Mouse (Mus musculus) heart, adult 2 months (tissue): Measurements from ENCODE around the gene Pkd1l3. TPM values are rescaled to one million over a fixed set of nuclear protein-coding genes. Genes with fewer than 3 reads are reported as not detected.

ENCODE experiments used
- DNase-seq, 2 experiments: peaks; one replicate each; pipeline ENCODE4 v3.0.0; 2021
- H3K27ac ChIP-seq: fragments of 200-600 bp; 2 replicates; pipeline ENCODE4 v1.8.1; 2022
- H3K27me3 ChIP-seq: fragments of 200-500 bp; 2 replicates; pipeline ENCODE4 v1.6.1; 2012; ENCODE audit warnings: mild to moderate bottlenecking, low read length, inconsistent platforms, mixed read lengths; ENCODE audit not compliant: control insufficient read depth, insufficient read depth
- H3K36me3 ChIP-seq: fragments of 200-500 bp; 2 replicates; pipeline ENCODE4 v1.6.1; 2012; ENCODE audit warnings: low read length, inconsistent platforms; ENCODE audit not compliant: control insufficient read depth, insufficient read depth
- H3K4me1 ChIP-seq: fragments of 200-500 bp; 2 replicates; pipeline ENCODE4 v1.6.1; 2011; ENCODE audit warnings: low read length; ENCODE audit not compliant: control insufficient read depth, insufficient read depth
- H3K4me3 ChIP-seq: fragments of 200-600 bp; 2 replicates; pipeline ENCODE4 v1.8.1; 2022
- H3K79me2 ChIP-seq: fragments of 200-500 bp; replicated peaks from 2 replicates; pipeline ENCODE4 v1.6.1; 2012; ENCODE audit warnings: mild to moderate bottlenecking, inconsistent platforms, low read length, moderate library complexity, mixed read lengths; ENCODE audit not compliant: control insufficient read depth, insufficient read depth
- H3K9ac ChIP-seq: fragments of 200-500 bp; 2 replicates; pipeline ENCODE4 v1.6.1; 2012; ENCODE audit warnings: low read depth, mild to moderate bottlenecking, control low read depth, inconsistent platforms, low read length, mixed read lengths
- CTCF ChIP-seq: fragments of 200-600 bp; IDR thresholded peaks from 2 replicates; pipeline ENCODE4 v1.8.1; 2022; ENCODE audit warnings: antibody characterized with exemption, mild to moderate bottlenecking, moderate library complexity
- EP300 ChIP-seq: fragments of 200-500 bp; IDR thresholded peaks from 2 replicates; pipeline ENCODE4 v1.6.1; 2011; ENCODE audit warnings: low read depth, low read length, control low read depth; ENCODE audit not compliant: insufficient read depth
- POLR2A ChIP-seq: fragments of 200-500 bp; IDR thresholded peaks from 2 replicates; pipeline ENCODE4 v1.6.1; 2011; ENCODE audit warnings: mild to moderate bottlenecking, low read depth, low read length, control low read depth; ENCODE audit not compliant: insufficient read depth
- WGBS: fragments of 180-500 bp; shearing (Covaris S2); methylation state at CpG from one replicate; pipeline ENCODE4 v1.1.7; 2018; 5-methylcytosine and 5-hydroxymethylcytosine counted together
- intact Hi-C: fragments of 180-260 bp; cut with DNase I; formaldehyde crosslinking; loops from one replicate; pipeline ENCODE4 v1.15.1; 2025
- polyA plus RNA-seq: library from polyadenylated mRNA; depleted of rRNA; stranded (reverse); fragments of >200 nt; gene quantifications from 2 replicates; pipeline ENCODE4 v1.2.3, GENCODE M21; 2012
- total RNA-seq, 2 experiments: library from RNA; stranded (reverse); gene quantifications; 2 replicates each; pipeline ENCODE4 v1.2.3; 2021

Gene Pkd1l3
- total and polyA plus RNA-seq, 3 experiments, result 0.08 to 0.14 TPM; not detected in 1

DNA sequence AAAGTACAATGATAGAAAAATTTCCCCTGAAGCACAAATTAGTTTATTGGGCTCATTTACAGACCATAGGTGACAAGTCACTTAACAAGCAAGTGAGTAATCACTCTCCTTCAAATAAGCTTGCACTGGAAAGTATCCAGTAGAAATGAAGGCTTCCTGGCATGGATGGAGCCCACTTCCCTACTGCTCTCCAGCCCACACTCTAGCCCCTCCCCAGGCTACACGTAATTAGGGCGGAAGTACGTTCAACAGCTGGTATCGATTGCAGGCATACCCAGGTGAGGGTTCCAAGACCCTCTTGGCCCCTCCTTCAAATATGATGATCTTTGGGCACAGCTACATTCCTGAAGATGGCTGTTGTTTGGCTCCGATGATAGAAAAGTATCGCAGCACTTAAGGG lies 79.8 kb downstream of the Pkd1l3 start:
- intact Hi-C loops, result loop anchor here (5.0 kb wide), 2 partner anchors 87 to 173 kb away; partner anchors contain the start of genes Dhodh and Phlpp2
- Histone ChIP-seq H3K9ac (no peak overlapping the region), H3K27ac (no peak overlapping the region), H3K79me2 (peaks cover 4% of the 10 kb centered on the region), H3K36me3 (peaks cover 2% of the 10 kb centered on the region; the same call in 1 of the 2 replicates), H3K27me3 (no peaks in the 10 kb centered on the region), H3K4me1 (peaks cover 7% of the 10 kb centered on the region), H3K4me3 (no peak overlapping the region; the same call in 1 of the 2 replicates)
- 65% methylated on average over 6 of the region's 6 CpGs for WGBS
- DNase-seq, result no peak
- no peak for TF ChIP-seq POLR2A
- no peak for TF ChIP-seq CTCF
- no peak for TF ChIP-seq EP300

DNA sequence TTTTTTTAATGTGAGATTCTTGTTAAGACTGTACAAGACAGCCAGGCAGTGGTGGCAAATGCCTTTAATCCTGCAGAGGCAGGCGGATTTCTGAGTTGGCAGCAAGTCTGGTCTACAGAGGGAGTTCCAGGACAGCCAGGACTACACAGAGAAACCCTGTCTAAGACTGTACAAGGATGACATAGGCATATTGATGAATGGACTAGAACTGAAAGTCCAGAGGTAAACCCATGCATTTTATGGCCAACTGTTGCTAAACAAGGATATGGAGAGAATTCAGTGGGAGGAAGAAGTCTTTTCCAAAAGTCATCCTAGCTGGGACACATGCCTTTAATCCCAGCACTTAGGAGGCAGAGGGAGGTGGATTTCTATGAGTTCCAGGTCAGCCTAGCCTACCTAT lies 83.4 kb downstream of the Pkd1l3 start:
- Histone ChIP-seq H3K27me3 (no peaks in the 10 kb centered on the region), H3K4me3 (no peak overlapping the region), H3K9ac (no peak overlapping the region), H3K27ac (no peak overlapping the region), H3K79me2 (peaks cover under 1% of the 10 kb centered on the region), H3K36me3 (no peaks in the 10 kb centered on the region), H3K4me1 (no peaks in the 10 kb centered on the region)
- WGBS, result 83% methylated on average over 1 of the region's 1 CpGs
- TF ChIP-seq CTCF (no peak), EP300 (no peak), POLR2A (no peak)
- DNase-seq, result no peak
- intact Hi-C loops, result no loop called here

DNA sequence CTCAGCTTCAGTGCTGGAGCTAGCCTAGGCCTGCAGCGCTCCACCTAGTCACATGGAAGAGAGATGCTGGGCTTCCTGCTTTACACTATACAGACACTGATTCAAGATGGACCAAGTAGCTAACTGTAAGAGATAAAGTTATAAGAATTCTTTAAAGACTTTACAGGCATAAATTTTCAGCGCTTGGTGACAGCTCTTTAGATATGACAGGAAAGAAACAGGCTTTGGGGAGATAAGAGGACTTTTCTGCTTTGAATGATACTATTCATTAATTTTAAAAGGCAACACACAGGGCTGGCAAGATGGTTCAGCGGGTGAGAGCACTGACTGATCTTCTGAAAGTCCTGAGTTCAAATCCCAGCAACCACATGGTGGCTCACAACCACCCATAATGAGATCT lies 84.2 kb downstream of the Pkd1l3 start:
- H3K36me3 ChIP-seq, result no peaks in the 10 kb centered on the region
- H3K79me2 ChIP-seq, result no peaks in the 10 kb centered on the region
- TF ChIP-seq POLR2A (no peak), EP300 (no peak), CTCF (no peak)
- H3K4me3 ChIP-seq, result no peak overlapping the region
- no peaks in the 10 kb centered on the region for H3K27me3 ChIP-seq
- H3K4me1 ChIP-seq, result no peaks in the 10 kb centered on the region
- 66% methylated on average over 3 of the region's 3 CpGs for WGBS
- H3K9ac ChIP-seq, result no peak overlapping the region
- H3K27ac ChIP-seq, result no peak overlapping the region
- intact Hi-C loops, result no loop called here
- no peak for DNase-seq

DNA sequence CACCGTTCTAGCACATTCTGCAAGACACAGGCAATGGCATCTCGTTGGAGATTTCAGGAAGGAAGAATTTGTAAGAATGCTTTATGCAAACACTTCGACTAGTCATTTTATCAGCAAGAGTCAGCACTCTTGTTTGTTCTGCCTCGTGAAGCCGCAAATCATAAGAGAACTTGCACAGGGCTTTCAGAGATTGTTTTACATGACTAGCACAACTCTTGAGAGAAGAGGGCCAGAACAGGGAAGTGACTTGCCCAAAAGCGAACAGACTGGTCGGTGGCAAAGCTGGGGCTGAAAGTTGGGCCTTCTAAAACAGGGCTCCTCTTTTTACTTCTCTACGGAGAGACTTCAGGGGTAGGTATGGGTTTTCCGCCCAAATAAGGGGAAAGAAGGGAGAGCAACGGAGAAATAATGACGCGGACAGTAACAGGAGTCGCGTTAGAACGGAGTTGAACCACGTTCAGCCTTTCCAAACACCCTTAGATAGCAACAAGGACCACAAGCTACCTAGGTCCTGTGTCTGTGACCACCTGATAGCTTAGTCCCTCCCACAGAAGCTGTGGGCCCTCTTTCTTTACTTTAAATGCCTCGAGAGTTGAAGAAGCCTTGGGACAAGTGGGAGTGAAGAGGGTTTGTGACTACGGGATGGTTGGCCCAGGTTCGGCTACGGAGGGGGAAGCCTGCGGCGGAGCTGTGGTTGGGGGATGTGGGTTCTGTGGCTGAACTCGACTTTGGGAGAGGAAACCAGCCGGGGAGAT lies 90.4 kb downstream of the Pkd1l3 start:
- Histone ChIP-seq H3K4me1 (peaks cover 4% of the 10 kb centered on the region), H3K4me3 (peak overlapping the region; percentile 80), H3K36me3 (peaks cover 2% of the 10 kb centered on the region; the same call in 1 of the 2 replicates), H3K27me3 (no peaks in the 10 kb centered on the region), H3K79me2 (no peaks in the 10 kb centered on the region), H3K27ac (peak overlapping the region; percentile 56), H3K9ac (peak overlapping the region; percentile 31; the same call in 1 of the 2 replicates)
- WGBS, result 8% methylated on average over 24 of the region's 24 CpGs
- intact Hi-C loops, result loop anchor here (1.0 kb wide), 1 partner anchor 11 kb away; the partner anchor contains the start of gene Ist1
- TF ChIP-seq CTCF (no peak), POLR2A (no peak), EP300 (no peak)
- peak in 1 of 2 experiments; percentile 20 for DNase-seq

DNA sequence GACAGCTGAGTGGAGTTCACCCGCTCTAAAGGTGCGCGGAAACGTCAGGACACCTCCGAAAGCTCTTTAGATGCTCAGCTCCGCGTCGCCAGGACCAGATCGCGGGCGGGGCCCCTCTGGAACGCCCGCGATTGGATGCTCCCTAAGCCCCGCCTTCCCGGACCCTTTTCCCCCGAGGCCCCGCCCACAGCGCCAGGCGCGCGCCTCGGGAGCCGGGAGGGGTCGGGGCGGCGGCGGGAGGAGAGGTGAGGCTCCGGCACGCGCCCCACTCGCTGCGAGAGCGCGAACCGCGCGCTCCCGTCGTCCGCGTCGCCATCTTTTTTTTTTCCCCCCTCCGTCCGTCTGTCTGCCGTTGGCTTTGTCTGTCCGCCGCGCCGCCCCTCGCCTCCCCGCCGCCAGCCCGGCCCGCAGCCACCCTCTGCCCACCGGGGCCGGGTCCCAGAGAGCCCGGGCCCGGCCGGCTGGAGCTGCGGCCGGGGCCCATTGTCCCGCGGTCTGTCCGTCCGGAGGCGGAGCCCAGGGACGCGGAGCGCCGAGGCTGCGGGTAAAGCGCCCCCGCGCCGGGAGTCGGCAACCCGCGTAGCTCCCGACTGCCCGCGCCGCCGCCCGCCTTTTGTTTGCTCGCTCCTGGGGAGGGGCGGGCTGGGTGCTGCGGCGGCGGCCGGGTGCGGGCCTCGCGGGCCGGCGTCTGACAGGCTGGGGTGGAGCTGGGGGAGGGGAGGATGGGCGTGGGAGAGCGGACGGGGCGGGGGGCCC lies 91.2 kb downstream of the Pkd1l3 start, which contains the start of gene Zfp821:
Gene Zfp821 (plus strand): TSS at position 227 of the 756 bp plus-strand sequence.
- Histone ChIP-seq H3K4me1 (peaks cover 4% of the 10 kb centered on the region), H3K4me3 (peak within 1 kb of the TSS; percentile 80), H3K27me3 (no peaks in the 10 kb centered on the region), H3K79me2 (no peaks in the 10 kb centered on the region), H3K36me3 (peaks cover 2% of the 10 kb centered on the region; the same call in 1 of the 2 replicates), H3K9ac (peak within 1 kb of the TSS; percentile 93), H3K27ac (peak within 1 kb of the TSS; percentile 84)
- WGBS, result under 1% methylated on average over 90 of the region's 100 CpGs
- TF ChIP-seq EP300 (no peak), POLR2A (peak; percentile 51; the same call in 1 of the 2 replicates), CTCF (no peak)
- intact Hi-C loops, result loop anchor here (1.0 kb wide), 1 partner anchor 12 kb away; the partner anchor contains the start of gene Ist1
- peak; percentile 96 to 97 for DNase-seq
